Mouse (Mus musculus) cerebellum, adult 2 months (tissue): ENCODE results near the gene Rexo5.

Experiments used
- CTCF ChIP-seq: fragments of 200-500 bp; IDR thresholded peaks from 2 replicates; pipeline ENCODE4 v1.5.1; 2011; ENCODE audit warnings: low read depth, mild to moderate bottlenecking, control low read depth, low read length, moderate library complexity, borderline replicate concordance; ENCODE audit not compliant: insufficient read depth
- POLR2A ChIP-seq: fragments of 200-500 bp; IDR thresholded peaks from 2 replicates; pipeline ENCODE4 v1.6.1; 2011; ENCODE audit warnings: low read length, control low read depth, borderline replicate concordance; ENCODE audit not compliant: insufficient read depth

- TF ChIP-seq CTCF (no peak), POLR2A (no peak)
These were observed 98.4 kb downstream of the Rexo5 start for GRCm38 (mm10) chr7:119892198-119892597.
